Mouse (Mus musculus) bone marrow, adult 2 months (tissue): ENCODE data around the gene Pdx1.

Experiments used
- CTCF ChIP-seq: fragments of 200-500 bp; IDR thresholded peaks from 2 replicates; pipeline ENCODE4 v1.5.1; 2011; ENCODE audit warnings: low read length, control low read depth; ENCODE audit not compliant: control insufficient read depth, insufficient read depth
- POLR2A ChIP-seq: fragments of 200-500 bp; IDR thresholded peaks from 2 replicates; pipeline ENCODE4 v1.6.1; 2011; ENCODE audit warnings: low read depth, mild to moderate bottlenecking, control low read depth, low read length, borderline replicate concordance; ENCODE audit not compliant: control insufficient read depth

DNA sequence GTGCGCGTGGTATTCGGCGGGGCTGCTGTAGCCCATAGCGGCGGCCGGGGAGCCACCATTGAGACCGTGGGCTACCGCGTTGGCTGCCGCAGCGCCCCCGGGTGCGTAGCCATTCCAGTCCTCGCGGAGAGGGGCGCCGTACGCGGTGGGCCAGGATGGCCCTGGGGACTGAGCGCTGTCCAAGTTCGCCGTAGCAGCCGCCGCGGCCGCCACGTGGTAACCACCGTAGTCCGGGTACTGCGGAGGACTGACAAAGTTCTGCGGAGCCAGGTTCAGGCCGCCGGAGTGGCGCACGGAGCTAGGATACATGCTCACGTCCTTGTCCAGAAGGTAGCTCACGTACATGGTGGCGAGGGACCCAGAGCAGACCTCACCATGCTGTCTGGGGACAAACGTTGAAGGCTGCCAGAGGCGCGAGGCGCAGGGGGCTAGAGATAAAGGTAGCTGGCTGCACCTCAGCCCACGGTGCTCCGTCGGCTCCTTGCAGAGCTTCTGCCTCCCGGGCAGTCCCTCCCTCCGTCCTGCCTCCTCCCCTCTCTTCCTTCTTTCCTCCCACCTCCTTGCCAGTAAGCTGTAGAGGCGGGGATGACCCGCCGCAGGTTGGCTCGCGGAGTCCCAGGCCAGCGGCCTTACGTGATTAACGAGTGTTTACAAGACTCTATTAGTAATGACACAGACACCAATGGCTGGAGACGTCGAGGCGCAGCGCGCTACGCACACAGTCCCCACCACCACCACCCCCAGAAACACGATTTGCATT is 37.1 kb downstream of the Pdx1 start, which contains the start of gene Cdx2:
- no peak for TF ChIP-seq POLR2A
- no peak for TF ChIP-seq CTCF
